Comparison of ENCODE assay signal across 8 mouse cellular contexts in the genomic region with DNA sequence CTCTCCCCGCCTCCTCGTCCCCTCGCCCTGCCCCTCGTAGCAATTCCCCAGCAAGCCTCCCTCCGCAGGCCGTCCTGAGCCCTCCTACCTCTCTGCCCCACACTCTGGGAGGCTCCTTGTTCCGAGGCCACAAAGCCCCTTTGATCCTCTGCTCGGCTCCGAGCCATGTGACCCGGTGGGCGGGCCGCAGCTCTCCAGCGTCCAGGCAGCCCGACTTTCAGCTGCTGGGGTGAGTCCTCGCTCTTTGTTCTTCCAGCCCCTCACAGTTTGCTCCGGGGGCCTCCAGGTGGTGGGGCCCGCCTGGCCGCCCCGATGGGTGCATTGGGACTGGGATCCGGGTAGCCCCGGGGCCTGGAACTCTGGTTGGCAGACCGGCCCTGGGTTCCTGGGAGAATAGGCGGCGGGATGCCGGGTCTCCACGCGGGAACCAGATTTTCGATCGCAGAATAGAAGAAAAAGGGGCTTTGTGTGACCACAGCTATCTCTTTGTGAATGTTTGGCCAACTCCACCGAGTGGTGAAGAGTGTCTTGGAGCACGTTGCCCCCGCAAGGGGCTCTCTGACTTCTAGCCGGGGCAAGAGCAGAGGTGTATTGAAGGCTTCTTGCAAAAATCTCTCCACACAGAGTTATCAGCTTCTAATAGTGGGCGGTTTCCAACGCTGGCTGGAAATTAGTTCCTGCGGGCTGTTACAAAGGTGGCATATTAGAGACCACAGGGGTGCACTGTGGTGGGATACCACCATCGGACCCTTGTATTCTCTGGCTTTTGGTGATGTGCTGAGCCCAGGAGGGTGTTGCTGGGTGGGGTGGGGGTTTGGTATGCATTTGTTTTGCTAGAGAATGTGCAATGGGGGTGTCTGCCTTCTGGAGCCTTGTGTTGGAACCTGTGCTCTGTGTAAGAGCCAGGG.
DNase-seq lines count a peak whose midpoint lies in the region; ATAC-seq lines count a peak whose summit lies in the region.

No protein-coding gene starts in this region.

- intact Hi-C loops in left cerebral cortex, postnatal 36 days (cut with DNase I): no loop called here

- H3K9me3 ChIP-seq in embryonic facial prominence, embryonic 15.5 days (replicated peaks): no peaks in the 10 kb centered on the region
- no peaks in the 10 kb centered on the region for H3K9me3 ChIP-seq in hindbrain, embryonic 12.5 days (replicated peaks)
- H3K9me3 ChIP-seq in megakaryocyte, embryonic 14.5 days: no peaks in the 10 kb centered on the region

- peak; percentile 79 for ATAC-seq in embryonic facial prominence, embryonic 15.5 days (ENCODE audit: insufficient number of reproducible peaks, low FRiP score, low TSS enrichment, low read depth)
- ATAC-seq in hindbrain, embryonic 12.5 days (ENCODE audit: low FRiP score): peak; percentile 95

- peak overlapping the region; percentile 86 for H3K27ac ChIP-seq in embryonic facial prominence, embryonic 15.5 days (replicated peaks)
- H3K27ac ChIP-seq in hindbrain, embryonic 12.5 days: peak overlapping the region; percentile 97

- DNase-seq in cerebellum, postnatal 14 days: peak; percentile 57 to 67
- DNase-seq in cerebellum, adult 11-12 months: no peak
- peak; percentile 66 for DNase-seq in T-cell, adult 2 months (ENCODE audit: low spot score)
- DNase-seq in left cerebral cortex, postnatal 36 days (ENCODE audit: low spot score in 2 of 2): peak; percentile 61 to 64
- DNase-seq in right cerebral cortex, postnatal 25 days: peak; percentile 71

- H3K4me1 ChIP-seq in embryonic facial prominence, embryonic 15.5 days: peaks cover 74% of the 10 kb centered on the region
- H3K4me1 ChIP-seq in hindbrain, embryonic 12.5 days: peaks cover 57% of the 10 kb centered on the region
- peaks cover 98% of the 10 kb centered on the region for H3K4me1 ChIP-seq in megakaryocyte, embryonic 14.5 days

- peak overlapping the region; percentile 56 for H3K9ac ChIP-seq in embryonic facial prominence, embryonic 15.5 days
- H3K9ac ChIP-seq in hindbrain, embryonic 12.5 days: peak overlapping the region; percentile 84

- peak overlapping the region; percentile 52 for H3K4me3 ChIP-seq in embryonic facial prominence, embryonic 15.5 days (replicated peaks)
- peak overlapping the region; percentile 53 for H3K4me3 ChIP-seq in hindbrain, embryonic 12.5 days
- peak overlapping the region; percentile 96 for H3K4me3 ChIP-seq in megakaryocyte, embryonic 14.5 days (replicated peaks)

- H3K36me3 ChIP-seq in embryonic facial prominence, embryonic 15.5 days: no peaks in the 10 kb centered on the region
- peaks cover 4% of the 10 kb centered on the region; the same call in 1 of the 2 replicates for H3K36me3 ChIP-seq in hindbrain, embryonic 12.5 days
- peaks cover 53% of the 10 kb centered on the region for H3K36me3 ChIP-seq in megakaryocyte, embryonic 14.5 days (replicated peaks; ENCODE audit: low read length)

- WGBS in embryonic facial prominence, embryonic 15.5 days: under 1% methylated on average over 37 of the region's 37 CpGs
- WGBS in hindbrain, embryonic 12.5 days: under 1% methylated on average over 37 of the region's 37 CpGs

- H3K27me3 ChIP-seq in embryonic facial prominence, embryonic 15.5 days: no peaks in the 10 kb centered on the region
- H3K27me3 ChIP-seq in hindbrain, embryonic 12.5 days: no peaks in the 10 kb centered on the region
- no peaks in the 10 kb centered on the region for H3K27me3 ChIP-seq in megakaryocyte, embryonic 14.5 days (replicated peaks)

- peak overlapping the region; percentile 75 for H3K4me2 ChIP-seq in embryonic facial prominence, embryonic 15.5 days (replicated peaks)
- peak overlapping the region; percentile 82 for H3K4me2 ChIP-seq in hindbrain, embryonic 12.5 days (replicated peaks)
